Mouse (Mus musculus) frontal cortex, postnatal 10 days (tissue): ENCODE data around the gene Arl6.

Experiments
- DNase-seq, 2 experiments: peaks; one replicate each; pipeline ENCODE4 v3.0.0; 2022; ENCODE audit warnings: low spot score in 2 of 2, mixed read lengths in 1 of 2

Arl6 gene

DNA sequence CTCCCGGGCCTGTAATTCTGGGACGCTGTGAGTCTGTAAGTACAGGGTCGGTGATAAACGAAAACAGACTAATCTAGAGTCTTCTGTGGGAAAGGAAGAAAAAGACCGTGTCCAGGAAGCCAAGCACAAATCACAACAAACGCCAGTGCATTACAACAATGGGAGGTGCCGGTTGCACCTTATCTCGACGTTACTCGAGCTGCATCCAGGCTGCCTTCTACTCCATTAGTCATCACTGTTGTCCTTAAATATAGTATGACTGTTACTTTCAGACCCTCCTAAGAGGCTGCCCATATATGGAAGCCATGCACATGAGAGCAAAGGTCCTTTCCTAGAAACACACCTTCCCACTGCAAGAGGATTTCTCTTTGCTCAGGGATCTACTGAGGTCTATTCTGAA, 51.4 kb downstream of the Arl6 start:
- no peak for DNase-seq

GRCm38 (mm10) chr16:59586911-59587310, 52.3 kb downstream of the Arl6 start:
- DNase-seq, result no peak

DNA sequence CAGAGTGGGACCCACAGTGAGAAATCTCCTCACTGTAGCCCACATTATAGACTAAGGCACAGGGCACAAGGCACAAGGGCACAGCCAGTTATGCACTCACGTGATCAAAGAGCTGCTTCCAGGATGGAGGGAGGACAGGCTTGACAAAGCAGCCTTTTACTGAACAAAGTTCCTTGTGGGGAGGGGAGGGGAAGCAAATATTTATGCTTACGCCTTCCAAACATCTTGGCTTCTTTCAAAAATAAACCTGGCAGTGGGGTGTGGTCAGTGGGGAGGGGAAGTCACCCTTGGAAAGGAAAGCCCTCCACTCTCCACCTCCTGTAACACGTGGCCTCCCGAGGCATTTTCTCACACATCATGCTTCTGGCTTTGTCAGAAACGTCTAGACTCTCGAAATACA, 52.9 kb downstream of the Arl6 start:
- no peak for DNase-seq

- DNase-seq, result no peak
Measured at GRCm38 (mm10) chr16:59585706-59586244, 53.4 kb downstream of the Arl6 start.

DNA sequence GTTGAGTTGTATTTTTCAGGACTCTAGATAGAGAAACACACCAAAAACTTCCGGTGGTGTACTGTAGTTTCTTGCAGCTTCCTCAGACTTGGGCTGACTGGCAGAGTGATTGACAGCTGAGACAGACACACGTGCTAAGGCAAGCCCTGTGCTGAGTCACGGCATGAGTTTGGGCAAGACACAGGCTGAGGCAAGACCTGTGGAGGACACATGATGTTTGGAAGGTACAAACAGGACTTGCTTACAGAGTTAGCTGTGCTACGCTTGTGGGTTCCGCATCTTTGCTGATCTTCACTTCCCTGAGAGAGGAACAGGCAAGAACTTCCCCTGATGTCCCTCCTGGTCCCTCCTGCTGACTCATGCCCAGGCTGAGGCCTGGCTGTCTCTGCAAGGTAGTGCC, 55.7 kb downstream of the Arl6 start:
- DNase-seq, result no peak

DNA sequence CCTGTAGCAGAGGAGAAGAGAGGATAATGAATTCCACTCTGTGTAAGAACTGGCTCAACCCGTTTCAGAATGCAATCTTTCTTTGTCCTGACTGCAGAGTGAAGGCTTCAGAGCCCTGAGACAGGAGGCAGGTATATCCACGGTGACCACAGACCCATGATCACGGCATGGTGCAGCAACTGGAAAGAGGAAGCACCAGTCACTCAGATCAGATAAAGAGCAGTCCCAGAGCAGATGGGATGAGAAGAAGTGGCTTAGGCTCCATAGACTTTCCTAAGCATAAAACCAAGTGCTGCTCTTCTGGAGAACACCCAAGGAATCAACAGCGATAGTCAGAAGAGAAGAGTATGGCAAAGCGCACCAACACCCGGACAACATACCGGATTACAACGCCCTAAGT, 60.0 kb downstream of the Arl6 start:
- DNase-seq, result no peak

GRCm38 (mm10) chr16:59573961-59574360, 65.2 kb downstream of the Arl6 start:
- DNase-seq, result no peak

DNA sequence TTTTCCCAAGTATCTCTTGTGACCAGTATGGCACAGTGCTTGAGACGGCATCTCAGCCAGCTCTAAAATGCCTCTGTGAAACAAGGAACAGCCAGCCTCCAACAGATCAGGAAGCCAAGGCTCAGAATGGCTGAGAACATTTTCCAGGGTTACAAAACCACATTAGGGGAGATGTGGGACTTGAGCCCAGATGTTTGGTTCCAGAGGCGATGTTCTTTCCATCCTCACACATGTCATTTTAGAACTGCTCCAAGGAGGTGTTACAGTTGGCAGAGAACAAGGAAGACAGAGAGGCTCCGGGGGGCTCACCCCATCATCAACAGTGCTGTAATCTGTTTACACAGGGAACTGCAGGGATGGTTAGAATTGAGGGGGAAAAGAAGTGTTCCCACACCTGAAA, 66.5 kb downstream of the Arl6 start:
- DNase-seq, result no peak

GRCm38 (mm10) chr16:59570807-59571206, 68.4 kb downstream of the Arl6 start:
- DNase-seq, result no peak

GRCm38 (mm10) chr16:59569837-59570236, 69.4 kb downstream of the Arl6 start:
- no peak for DNase-seq

DNA sequence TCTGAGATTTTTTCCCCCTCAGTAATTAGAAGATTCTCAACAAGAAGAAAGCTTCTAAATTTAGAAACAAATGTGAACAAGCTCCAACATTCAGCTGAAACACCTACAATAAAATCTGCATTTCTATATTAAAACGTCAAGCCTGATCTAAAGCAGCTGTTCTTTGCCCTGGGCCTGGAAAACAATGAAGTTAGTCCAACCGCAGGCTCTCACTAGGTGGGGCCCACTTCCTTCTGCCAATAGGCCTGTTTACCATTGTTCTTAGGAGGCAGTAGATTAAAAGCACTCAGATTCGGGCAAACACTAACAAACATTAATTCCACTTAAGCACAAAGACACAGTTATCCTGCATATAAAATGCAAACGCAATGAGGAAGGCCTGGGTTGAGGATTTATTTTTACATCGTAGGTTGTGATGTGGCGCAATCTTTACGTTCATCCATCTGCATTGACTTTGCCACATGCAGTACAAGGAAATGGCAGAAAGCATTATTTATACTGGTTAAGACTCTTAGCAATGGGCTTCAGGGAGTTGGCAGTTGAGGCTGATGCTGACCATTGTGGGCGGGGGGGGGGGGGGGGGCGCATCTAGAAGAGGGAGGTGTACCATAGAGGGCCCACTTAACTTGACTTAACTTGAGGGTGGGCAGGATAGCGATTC, 71.3 kb downstream of the Arl6 start:
- no peak for DNase-seq

GRCm38 (mm10) chr16:59566437-59566836, 72.8 kb downstream of the Arl6 start:
- no peak for DNase-seq

GRCm38 (mm10) chr16:59565631-59566030, 73.6 kb downstream of the Arl6 start:
- DNase-seq, result no peak

DNA sequence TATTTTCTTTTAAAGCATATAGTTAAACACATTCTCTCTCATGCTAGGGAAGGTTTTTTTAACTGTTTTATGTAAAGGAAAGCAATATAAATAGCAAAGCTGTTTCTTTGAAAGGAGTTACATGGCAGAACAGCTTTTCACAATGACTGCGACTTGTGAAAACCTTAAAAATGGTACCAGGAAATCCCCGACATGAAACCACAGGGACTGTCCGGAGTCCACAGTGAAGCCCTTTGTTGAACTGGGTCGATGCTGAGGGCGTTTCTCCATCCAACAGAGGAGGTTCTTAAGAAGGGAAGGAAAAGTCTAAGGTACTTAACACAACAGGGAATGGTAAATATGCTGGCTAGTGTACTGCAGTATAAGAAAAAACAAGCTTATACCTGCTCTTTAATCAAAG, 75.2 kb downstream of the Arl6 start:
- no peak for DNase-seq
